Mouse (Mus musculus) left cerebral cortex, adult 11 months (tissue): Measurements from ENCODE around the gene Ncor1.

Source experiments
- DNase-seq: peaks from one replicate; pipeline ENCODE4 v3.0.0; 2022; ENCODE audit warnings: low spot score

Gene Ncor1

GRCm38 (mm10) chr11:62266466-62267214 is 191.7 kb downstream of the Ncor1 start:
- DNase-seq = no peak
